Mouse (Mus musculus): ENCODE data around the gene Tmem233.

- no peak for TF ChIP-seq CTCF (IDR thresholded peaks at IDR 0.05; ENCODE audit: low read depth, low read length)
- TF ChIP-seq POLR2A (IDR thresholded peaks at IDR 0.05; ENCODE audit: insufficient read depth, low read length), result no peak
Observed at GRCm38 (mm10) chr5:116030566-116031189, 52.4 kb downstream of the Tmem233 start.

Measured in ES-Bruce4 (cell line).